Mouse (Mus musculus) liver, postnatal 0 days (tissue): ENCODE results near the gene Pacrg. TPM values are rescaled to one million over a fixed set of nuclear protein-coding genes. Genes with fewer than 3 reads are reported as not detected.

Source experiments
- ATAC-seq: fragments of 200-750 bp; cut with Nextera tagmentation; 2 replicates; pipeline ENCODE4 v1.8.0; 2017; ENCODE audit warnings: mild to moderate bottlenecking, moderate library complexity
- DNase-seq: peaks from one replicate; pipeline ENCODE4 v3.0.0-alpha.2; 2016
- H3K27ac ChIP-seq: fragments of 300-500 bp; sonication (generic); 2 replicates; pipeline ENCODE4 v1.5.1; 2014; ENCODE audit warnings: antibody characterized with exemption, moderate library complexity, mild to moderate bottlenecking, low read depth
- H3K27me3 ChIP-seq: fragments of 300-500 bp; sonication (generic); 2 replicates; pipeline ENCODE4 v1.6.1; 2014; ENCODE audit warnings: low read length, control low read depth, mixed read lengths; ENCODE audit not compliant: insufficient read depth
- H3K36me3 ChIP-seq: fragments of 300-500 bp; sonication (generic); replicated peaks from 2 replicates; pipeline ENCODE4 v1.6.1; 2014; ENCODE audit warnings: mild to moderate bottlenecking, control low read depth, low read length, moderate library complexity, mixed read lengths; ENCODE audit not compliant: insufficient read depth
- H3K4me1 ChIP-seq: fragments of 300-500 bp; sonication (generic); 2 replicates; pipeline ENCODE4 v1.6.1; 2014; ENCODE audit warnings: antibody characterized with exemption, mild to moderate bottlenecking, control low read depth; ENCODE audit not compliant: insufficient read depth
- H3K4me2 ChIP-seq: fragments of 300-500 bp; sonication (generic); 2 replicates; pipeline ENCODE4 v1.6.1; 2014; ENCODE audit warnings: low read depth, mild to moderate bottlenecking, low read length, moderate library complexity, mixed read lengths
- H3K4me3 ChIP-seq: fragments of 300-500 bp; sonication (generic); 2 replicates; pipeline ENCODE4 v1.5.1; 2014; ENCODE audit warnings: low read depth, low read length
- H3K9ac ChIP-seq: fragments of 300-500 bp; sonication (generic); replicated peaks from 2 replicates; pipeline ENCODE4 v1.6.1; 2014; ENCODE audit warnings: mild to moderate bottlenecking, moderate library complexity
- H3K9me3 ChIP-seq: fragments of 300-500 bp; sonication (generic); 2 replicates; pipeline ENCODE4 v1.6.1; 2016; ENCODE audit warnings: mild to moderate bottlenecking, control low read depth, low read length, mixed read lengths
- CTCF ChIP-seq: sonication (generic); IDR thresholded peaks from 2 replicates; pipeline ENCODE4 v1.5.1; 2016; ENCODE audit warnings: antibody characterized with exemption, low read depth
- EP300 ChIP-seq: IDR thresholded peaks from 2 replicates; pipeline ENCODE4 v1.6.1; 2016; ENCODE audit warnings: antibody characterized with exemption, low read depth, mild to moderate bottlenecking
- WGBS: fragments of 180-500 bp; shearing (Covaris S2); extraction: QIAGEN DNeasy Blood & Tissue Kit; methylation state at CpG from one replicate; pipeline ENCODE4 v1.1.7; 2014; ENCODE audit not compliant: insufficient replicate concordance; 5-methylcytosine and 5-hydroxymethylcytosine counted together
- polyA plus RNA-seq: library from polyadenylated mRNA; unstranded; fragments of >200 nt; fragmentation: Nextera tagmentation; extraction: Ambion mirVana; gene quantifications from 2 replicates; pipeline ENCODE4 v1.2.1, GENCODE M21; 2015

Gene Pacrg
- polyA plus RNA-seq, 1 experiment from 2014 or later, result not detected

DNA sequence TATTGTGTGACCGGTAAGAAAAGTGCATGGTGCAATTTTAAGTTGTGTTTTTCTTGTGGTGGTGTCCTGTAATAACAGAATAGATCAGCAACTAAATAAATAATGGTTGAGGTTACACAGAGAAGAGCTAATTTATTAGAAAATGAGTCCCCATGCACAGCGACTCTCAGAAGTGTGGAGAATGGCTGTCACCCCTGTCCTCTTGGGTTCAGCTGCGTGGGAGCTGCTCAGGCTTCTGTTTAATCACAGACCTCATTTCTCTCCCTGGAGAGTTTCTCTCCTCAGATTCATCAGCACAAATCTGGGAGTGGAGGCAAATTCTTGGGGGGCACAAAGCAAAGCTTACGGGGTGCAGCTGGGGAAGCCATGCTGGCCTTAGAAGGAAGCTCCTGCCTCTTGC lies 163.0 kb downstream of the Pacrg start:
- 80% methylated on average over 4 of the region's 4 CpGs for WGBS

DNA sequence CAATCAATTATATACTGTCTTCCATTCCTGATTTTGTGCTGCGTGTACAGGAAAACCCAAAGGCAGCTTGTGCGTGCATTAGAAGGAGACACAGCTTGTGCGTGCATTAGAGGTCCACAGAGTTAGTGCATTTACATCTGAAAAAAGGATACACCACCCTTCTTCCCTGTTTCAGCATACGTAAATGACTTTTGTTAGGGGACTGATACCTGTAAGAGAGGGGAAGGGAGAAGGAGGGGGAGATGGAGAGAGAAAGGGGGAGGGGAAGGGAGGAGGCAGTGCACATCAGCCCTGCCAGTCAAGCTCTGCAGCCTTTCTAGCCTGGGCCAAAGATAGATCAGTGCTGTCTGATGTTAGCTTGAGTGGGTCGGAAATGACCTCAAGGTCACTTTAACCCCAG lies 164.6 kb downstream of the Pacrg start:
- DNase-seq, result no peak
- H3K9me3 ChIP-seq, result no peaks in the 10 kb centered on the region
- 69% methylated on average over 5 of the region's 5 CpGs for WGBS
- no peaks in the 10 kb centered on the region for H3K27me3 ChIP-seq
- ATAC-seq, result no peak
- no peak overlapping the region for H3K9ac ChIP-seq
- TF ChIP-seq EP300, result no peak
- no peak for TF ChIP-seq CTCF
- H3K27ac ChIP-seq, result no peak overlapping the region
- H3K4me3 ChIP-seq, result no peak overlapping the region
- H3K36me3 ChIP-seq, result no peaks in the 10 kb centered on the region
- H3K4me2 ChIP-seq, result no peak overlapping the region
- no peaks in the 10 kb centered on the region for H3K4me1 ChIP-seq

More for the DNA sequence above, 163.0 kb downstream of the Pacrg start:
- no peaks in the 10 kb centered on the region for H3K27me3 ChIP-seq
- H3K4me2 ChIP-seq, result no peak overlapping the region
- TF ChIP-seq EP300 (no peak), CTCF (no peak)
- H3K27ac ChIP-seq, result no peak overlapping the region
- no peaks in the 10 kb centered on the region for H3K36me3 ChIP-seq
- no peaks in the 10 kb centered on the region for H3K9me3 ChIP-seq
- no peak overlapping the region for H3K4me3 ChIP-seq
- ATAC-seq (no peak), DNase-seq (no peak)
- no peaks in the 10 kb centered on the region for H3K4me1 ChIP-seq
- no peak overlapping the region for H3K9ac ChIP-seq

DNA sequence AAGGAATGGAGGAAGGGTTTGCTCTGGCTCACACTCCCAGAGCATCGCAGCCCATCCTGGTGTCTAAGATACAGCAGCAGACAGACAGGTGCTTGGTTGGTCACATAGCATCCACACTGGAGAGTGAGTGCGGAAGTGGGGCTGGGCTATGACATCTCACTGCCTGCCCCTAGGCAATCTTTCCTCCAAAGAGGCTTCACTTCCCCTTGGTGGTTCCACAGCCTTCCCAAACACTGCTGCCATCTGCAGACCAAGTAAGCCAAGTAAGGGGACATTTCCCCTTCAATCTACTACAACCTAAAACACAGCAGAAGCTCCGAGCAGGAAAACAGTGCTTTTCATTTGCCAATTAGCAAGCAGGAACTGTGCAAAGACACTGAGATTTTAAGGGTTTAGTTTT lies 165.1 kb downstream of the Pacrg start:
- Histone ChIP-seq H3K36me3 (no peaks in the 10 kb centered on the region), H3K4me3 (no peak overlapping the region), H3K27me3 (no peaks in the 10 kb centered on the region), H3K4me2 (no peak overlapping the region), H3K9me3 (no peaks in the 10 kb centered on the region), H3K27ac (no peak overlapping the region), H3K4me1 (no peaks in the 10 kb centered on the region), H3K9ac (no peak overlapping the region)
- TF ChIP-seq EP300, result no peak
- 0 out of 2 replicates have a peak, but pooled peaks have one; percentile 21 for TF ChIP-seq CTCF
- 55% methylated on average over 3 of the region's 3 CpGs for WGBS
- DNase-seq, result no peak
- no peak for ATAC-seq

DNA sequence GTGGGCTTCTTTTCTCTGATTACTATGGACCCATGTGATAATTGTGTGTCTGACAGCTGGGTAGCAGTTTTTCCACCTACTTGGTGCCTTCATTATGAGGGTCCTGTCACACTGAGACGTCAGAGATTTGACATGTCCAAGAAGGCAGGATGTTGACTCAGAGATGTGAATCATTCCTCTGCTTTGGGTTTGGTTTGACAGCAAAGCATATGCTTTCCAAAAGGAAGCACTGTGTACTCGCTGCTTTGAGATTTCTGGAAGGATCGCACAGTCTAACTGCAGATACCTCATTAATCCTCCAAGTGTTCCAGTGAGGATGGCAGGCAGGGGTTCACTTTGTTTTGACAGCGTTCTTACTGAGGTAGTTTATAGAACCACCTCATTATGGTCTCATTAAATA lies 178.8 kb downstream of the Pacrg start:
- no peaks in the 10 kb centered on the region for H3K9me3 ChIP-seq
- ATAC-seq (no peak), DNase-seq (no peak)
- H3K27ac ChIP-seq, result no peak overlapping the region
- 63% methylated on average over 4 of the region's 4 CpGs for WGBS
- no peaks in the 10 kb centered on the region for H3K36me3 ChIP-seq
- no peak for TF ChIP-seq EP300
- no peak for TF ChIP-seq CTCF
- H3K4me2 ChIP-seq, result no peak overlapping the region
- H3K27me3 ChIP-seq, result no peaks in the 10 kb centered on the region
- no peaks in the 10 kb centered on the region for H3K4me1 ChIP-seq
- H3K9ac ChIP-seq, result no peak overlapping the region
- H3K4me3 ChIP-seq, result no peak overlapping the region

DNA sequence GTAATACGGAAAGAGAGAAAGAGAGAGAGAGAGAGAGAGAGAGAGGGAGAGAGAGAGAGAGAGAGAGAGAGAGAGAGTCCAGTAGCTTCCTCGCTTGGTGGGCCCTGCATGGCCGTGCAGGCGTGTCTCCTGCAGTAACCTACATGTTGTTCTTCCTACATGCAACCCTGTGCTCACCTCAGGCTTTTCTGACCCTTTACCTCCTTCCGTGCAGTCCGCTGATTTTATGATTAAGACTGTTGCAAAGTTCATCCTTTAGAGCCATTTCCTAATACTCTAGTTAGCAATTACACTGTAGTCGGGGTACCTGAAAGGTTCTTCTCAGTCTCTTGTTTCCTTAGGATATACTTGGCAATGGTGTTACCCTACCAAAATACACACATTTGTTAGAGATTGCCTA lies 196.5 kb downstream of the Pacrg start:
- TF ChIP-seq CTCF (no peak), EP300 (no peak)
- Histone ChIP-seq H3K27me3 (no peaks in the 10 kb centered on the region), H3K4me1 (no peaks in the 10 kb centered on the region), H3K4me3 (no peak overlapping the region), H3K36me3 (no peaks in the 10 kb centered on the region), H3K27ac (no peak overlapping the region), H3K9ac (no peak overlapping the region), H3K9me3 (no peaks in the 10 kb centered on the region), H3K4me2 (no peak overlapping the region)
- ATAC-seq, result no peak
- no peak for DNase-seq
- 82% methylated on average over 7 of the region's 7 CpGs for WGBS

DNA sequence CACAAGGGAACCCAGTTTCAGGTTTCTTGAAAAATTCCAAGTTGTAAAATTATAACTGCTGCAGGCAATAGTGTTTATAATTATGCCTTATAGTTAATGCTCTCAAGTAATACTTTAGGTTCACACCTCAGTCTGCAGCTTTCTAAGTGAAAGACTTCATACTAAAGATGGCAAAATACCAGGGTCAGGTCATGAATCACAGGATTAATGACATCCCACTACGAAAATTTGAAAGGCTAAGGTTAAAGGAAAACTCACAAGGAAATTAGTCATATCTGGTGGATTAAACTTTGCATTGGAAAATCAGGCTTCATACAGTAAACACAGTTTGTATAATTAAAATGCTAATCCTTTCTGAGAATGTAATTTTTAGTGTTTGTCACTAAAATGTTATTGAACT lies 200.3 kb downstream of the Pacrg start:
- Histone ChIP-seq H3K27ac (no peak overlapping the region), H3K27me3 (no peaks in the 10 kb centered on the region), H3K9ac (no peak overlapping the region), H3K9me3 (no peaks in the 10 kb centered on the region), H3K4me1 (no peaks in the 10 kb centered on the region), H3K4me2 (no peak overlapping the region), H3K4me3 (no peak overlapping the region), H3K36me3 (no peaks in the 10 kb centered on the region)
- TF ChIP-seq CTCF (no peak), EP300 (no peak)
- no peak for DNase-seq
- ATAC-seq, result no peak
- WGBS, result 50% methylated on average over 1 of the region's 1 CpGs

DNA sequence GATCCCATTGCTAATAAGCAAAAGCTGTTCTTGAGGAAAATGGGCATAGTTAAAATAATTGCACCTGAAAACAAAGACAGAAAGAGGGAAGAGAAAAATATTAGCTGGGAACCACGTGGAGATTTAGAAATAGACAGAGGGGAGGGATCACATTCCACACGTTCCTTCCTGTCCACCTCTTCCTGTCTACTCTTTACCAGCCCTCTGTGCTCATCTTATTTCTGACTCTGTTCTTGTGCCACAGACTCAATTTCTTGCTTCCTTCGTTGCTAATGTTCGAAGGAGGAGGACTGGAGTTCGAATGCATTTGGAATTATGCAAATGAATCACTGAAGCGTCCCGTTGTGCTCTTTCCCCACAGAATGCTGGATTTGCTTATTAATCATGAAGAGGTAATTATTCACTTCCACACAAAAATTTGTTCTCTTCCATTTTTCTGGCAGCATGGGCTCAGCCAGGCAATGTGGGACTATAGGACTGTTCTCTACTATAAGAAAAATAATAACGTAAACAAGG lies 204.1 kb downstream of the Pacrg start:
- no peak for DNase-seq
- Histone ChIP-seq H3K9me3 (no peaks in the 10 kb centered on the region), H3K9ac (no peak overlapping the region), H3K36me3 (no peaks in the 10 kb centered on the region), H3K4me1 (no peaks in the 10 kb centered on the region), H3K27ac (no peak overlapping the region), H3K27me3 (no peaks in the 10 kb centered on the region), H3K4me2 (no peak overlapping the region), H3K4me3 (no peak overlapping the region)
- 72% methylated on average over 8 of the region's 8 CpGs for WGBS
- no peak for TF ChIP-seq EP300
- no peak for ATAC-seq
